Mouse (Mus musculus): ENCODE results near the gene Mcub. TPM values are rescaled to one million over a fixed set of nuclear protein-coding genes. Genes with fewer than 3 reads are reported as not detected.

The Mcub gene
- 3.9 and 6.0 TPM in 2 replicates for polyA plus RNA-seq (2016; fragmentation: Nextera tagmentation; extraction: Ambion mirVana)

DNA sequence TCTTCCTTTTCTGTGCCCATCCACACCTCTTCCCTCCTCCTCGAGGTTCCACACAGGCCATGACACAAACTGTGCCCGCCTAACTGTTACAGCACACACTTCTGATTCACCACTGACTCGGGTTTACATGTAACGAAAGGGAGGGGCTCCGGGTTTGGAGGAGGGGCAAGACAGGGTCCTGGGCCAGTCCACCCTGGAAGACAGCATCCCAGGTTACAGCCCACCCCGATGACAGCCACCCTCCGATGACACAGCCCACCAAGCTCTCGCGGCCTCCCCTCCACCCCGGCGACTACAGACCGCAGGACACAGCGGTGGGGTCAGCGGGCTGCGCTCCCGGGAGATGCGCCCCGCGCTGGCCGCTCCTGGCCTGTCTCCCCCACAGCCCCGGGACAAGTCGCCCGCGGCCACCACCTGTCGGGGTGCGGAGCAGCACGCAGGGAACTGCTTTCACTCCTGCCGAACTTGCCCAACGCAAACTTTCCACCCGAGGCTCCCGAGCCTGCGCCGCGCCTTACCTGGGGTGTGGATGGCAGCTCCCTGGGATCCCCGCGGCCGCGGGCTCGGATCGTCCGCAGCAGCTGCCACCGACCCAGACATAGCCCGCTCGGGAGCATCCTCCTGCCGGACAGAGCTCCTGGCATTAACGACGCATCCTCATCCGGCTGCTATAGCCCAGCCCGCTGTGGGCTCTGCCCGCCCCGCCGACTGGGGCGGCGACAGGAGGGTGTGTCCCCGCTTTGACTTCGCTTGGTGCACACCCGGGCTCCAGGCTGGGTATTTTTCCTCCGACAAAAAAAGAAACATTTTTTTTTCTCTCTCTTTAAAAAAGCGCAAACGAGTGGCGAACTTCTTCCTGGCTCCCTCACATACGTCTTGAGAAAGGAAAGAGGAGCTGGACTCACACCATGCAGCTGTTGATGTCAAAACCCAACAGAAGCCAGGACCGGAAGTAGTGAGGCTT lies at the start of gene Mcub:
Gene Mcub (minus strand): TSS at position 775 of the 964 bp plus-strand sequence.
- WGBS: under 1% methylated on average over 63 of the region's 63 CpGs
- Histone ChIP-seq H3K36me3 (no peaks in the 10 kb centered on the region), H3K27ac (peak within 1 kb of the TSS; percentile 44), H3K4me3 (peak within 1 kb of the TSS; percentile 72), H3K9me3 (no peaks in the 10 kb centered on the region), H3K4me1 (peaks cover 22% of the 10 kb centered on the region), H3K27me3 (ENCODE audit: insufficient read depth, poor library complexity, severe bottlenecking) (peaks cover 26% of the 10 kb centered on the region; the same call in 1 of the 2 replicates)
- DNase-seq (ENCODE audit: low spot score): no peak

DNA sequence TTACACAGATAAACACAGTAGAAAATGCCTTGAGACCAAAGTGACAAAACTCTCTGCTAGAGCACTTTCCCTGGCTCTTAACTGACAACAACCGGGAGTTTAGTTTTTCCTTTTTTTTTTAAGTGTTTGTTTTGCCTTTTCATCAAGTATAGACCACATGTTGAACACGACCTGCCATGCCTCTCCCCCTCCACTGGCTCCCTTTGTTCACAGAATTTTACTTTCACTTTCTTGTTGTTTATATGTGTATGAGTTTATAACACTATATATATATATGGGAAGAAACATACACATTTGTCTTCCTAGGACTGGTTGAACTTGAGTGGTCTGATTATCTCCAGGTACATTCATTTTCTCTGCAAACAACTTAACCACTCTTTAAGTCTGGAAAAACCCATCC lies 42.9 kb upstream of the Mcub start:
- Histone ChIP-seq H3K36me3 (peaks cover 53% of the 10 kb centered on the region), H3K9me3 (no peaks in the 10 kb centered on the region), H3K27ac (no peak overlapping the region), H3K4me1 (0 out of 2 replicates have a peak, but pooled peaks cover 3% of the 10 kb centered on the region), H3K27me3 (ENCODE audit: insufficient read depth, poor library complexity, severe bottlenecking) (no peaks in the 10 kb centered on the region), H3K4me3 (no peak overlapping the region)
- WGBS: 80% methylated on average over 2 of the region's 2 CpGs
- no peak for DNase-seq (ENCODE audit: low spot score)

DNA sequence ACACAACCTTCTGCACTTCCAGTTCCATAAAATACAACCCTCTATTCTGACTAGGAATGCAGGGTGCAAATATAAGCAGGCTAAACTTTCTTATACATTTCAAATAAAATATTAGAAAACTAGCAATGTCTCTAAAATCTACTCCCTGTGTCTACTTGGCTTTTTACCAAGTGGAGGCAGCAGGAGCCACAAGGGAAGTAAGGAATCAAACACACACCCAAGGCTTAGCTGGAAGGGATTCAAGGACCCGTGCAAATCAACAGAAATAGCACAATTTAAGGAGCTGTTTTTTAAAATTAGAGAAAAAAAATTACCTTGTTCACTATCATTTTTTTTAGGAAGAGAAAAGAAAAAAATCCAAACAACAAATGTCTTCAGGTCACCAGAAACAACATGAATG lies 41.2 kb upstream of the Mcub start:
- WGBS: 88% methylated on average over 1 of the region's 1 CpGs
- Histone ChIP-seq H3K4me3 (no peak overlapping the region), H3K4me1 (0 out of 2 replicates have a peak, but pooled peaks cover 3% of the 10 kb centered on the region), H3K9me3 (no peaks in the 10 kb centered on the region), H3K27me3 (ENCODE audit: insufficient read depth, poor library complexity, severe bottlenecking) (no peaks in the 10 kb centered on the region), H3K36me3 (peaks cover 68% of the 10 kb centered on the region), H3K27ac (no peak overlapping the region)
- DNase-seq (ENCODE audit: low spot score): no peak

DNA sequence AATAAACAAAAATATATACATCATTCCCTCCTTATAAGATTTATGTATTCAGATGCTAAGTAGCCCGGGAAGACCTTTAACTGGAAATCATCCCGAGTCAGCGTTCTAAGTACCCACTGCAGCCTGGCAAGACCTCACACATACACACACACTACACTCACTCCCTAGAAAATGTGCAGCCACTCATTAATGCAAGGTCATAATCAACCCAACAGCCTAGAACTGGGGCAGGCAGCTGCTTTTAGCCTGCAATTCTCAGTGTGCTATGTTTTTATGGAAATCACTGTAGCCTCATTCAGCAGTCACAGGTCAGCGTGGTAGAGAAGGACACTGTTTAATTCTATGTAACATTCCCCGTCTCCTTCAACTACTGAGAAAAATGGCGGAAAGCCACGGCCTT lies 36.1 kb upstream of the Mcub start:
- Histone ChIP-seq H3K27me3 (ENCODE audit: insufficient read depth, poor library complexity, severe bottlenecking) (no peaks in the 10 kb centered on the region), H3K36me3 (peaks cover 88% of the 10 kb centered on the region), H3K4me3 (no peak overlapping the region), H3K9me3 (no peaks in the 10 kb centered on the region), H3K27ac (no peak overlapping the region), H3K4me1 (no peaks in the 10 kb centered on the region)
- no peak for DNase-seq (ENCODE audit: low spot score)
- 93% methylated on average over 7 of the region's 7 CpGs for WGBS

DNA sequence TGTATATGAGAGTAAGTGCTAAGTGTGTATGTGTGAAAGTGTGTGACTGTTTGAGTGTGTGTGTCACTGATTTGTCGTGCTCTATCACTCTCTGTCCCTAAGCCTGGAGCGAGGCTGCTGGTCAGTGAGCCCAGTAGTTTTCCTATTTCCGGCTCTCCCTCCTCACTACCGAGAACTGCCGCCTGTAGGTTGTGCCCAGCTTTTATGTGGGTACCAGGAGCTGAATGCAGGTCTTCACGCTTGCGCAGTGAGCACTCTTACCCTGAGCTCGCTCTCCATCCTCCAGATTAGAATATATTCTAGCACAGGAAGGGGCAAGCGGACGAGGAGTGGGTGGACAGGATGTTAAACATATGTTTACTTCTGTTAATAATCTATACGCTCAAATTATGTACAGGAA lies 30.9 kb upstream of the Mcub start:
- Histone ChIP-seq H3K36me3 (peaks cover 94% of the 10 kb centered on the region), H3K27me3 (ENCODE audit: insufficient read depth, poor library complexity, severe bottlenecking) (no peaks in the 10 kb centered on the region), H3K27ac (no peak overlapping the region), H3K9me3 (no peaks in the 10 kb centered on the region), H3K4me1 (no peaks in the 10 kb centered on the region), H3K4me3 (no peak overlapping the region)
- DNase-seq (ENCODE audit: low spot score): no peak
- 93% methylated on average over 11 of the region's 11 CpGs for WGBS

DNA sequence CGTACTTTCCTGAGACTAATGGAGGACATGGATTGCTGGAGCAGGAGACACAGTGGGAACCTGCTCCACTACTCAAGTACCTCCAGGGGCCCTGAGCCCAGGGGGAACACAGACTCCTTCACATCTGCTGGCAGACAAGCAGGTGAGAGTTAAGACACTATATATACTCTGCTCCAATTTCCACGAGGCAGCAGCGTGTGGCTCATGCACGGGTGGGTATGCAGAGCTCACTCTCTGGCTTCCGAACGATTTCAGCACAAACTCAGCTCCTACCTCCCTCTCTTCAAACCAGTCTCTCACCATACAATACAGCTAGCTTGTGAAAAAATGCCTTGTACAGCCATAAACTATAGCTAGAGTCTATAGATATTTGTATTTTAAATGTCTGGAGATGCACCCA lies 28.5 kb upstream of the Mcub start:
- no peak for DNase-seq (ENCODE audit: low spot score)
- Histone ChIP-seq H3K36me3 (peaks cover 94% of the 10 kb centered on the region), H3K27me3 (ENCODE audit: insufficient read depth, poor library complexity, severe bottlenecking) (no peaks in the 10 kb centered on the region), H3K4me3 (no peak overlapping the region), H3K27ac (no peak overlapping the region), H3K4me1 (no peaks in the 10 kb centered on the region), H3K9me3 (no peaks in the 10 kb centered on the region)
- WGBS: 76% methylated on average over 6 of the region's 6 CpGs

DNA sequence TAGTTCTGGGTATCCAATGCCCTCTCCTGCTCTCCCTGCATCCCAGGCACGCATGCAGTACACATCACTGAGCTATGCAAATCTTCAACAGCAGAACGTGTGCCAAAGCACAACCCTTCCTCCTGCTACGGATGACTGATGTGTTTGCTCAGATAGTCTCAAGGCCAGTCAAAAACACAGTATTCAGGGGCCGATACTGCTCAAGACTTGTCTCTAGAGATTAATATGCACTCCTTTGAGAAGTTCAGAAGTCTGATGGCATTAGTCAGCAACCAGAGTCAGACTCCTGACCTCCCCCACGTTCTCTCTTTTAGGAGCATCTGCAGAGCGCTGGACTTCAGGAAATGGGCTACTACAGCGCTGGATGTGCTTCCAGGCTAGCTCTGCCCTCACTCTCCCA lies 28.0 kb upstream of the Mcub start:
- no peak overlapping the region for H3K4me3 ChIP-seq
- H3K9me3 ChIP-seq: no peaks in the 10 kb centered on the region
- 78% methylated on average over 7 of the region's 7 CpGs for WGBS
- H3K27ac ChIP-seq: no peak overlapping the region
- H3K36me3 ChIP-seq: peaks cover 95% of the 10 kb centered on the region
- H3K4me1 ChIP-seq: no peaks in the 10 kb centered on the region
- H3K27me3 ChIP-seq (ENCODE audit: insufficient read depth, poor library complexity, severe bottlenecking): no peaks in the 10 kb centered on the region
- DNase-seq (ENCODE audit: low spot score): no peak

DNA sequence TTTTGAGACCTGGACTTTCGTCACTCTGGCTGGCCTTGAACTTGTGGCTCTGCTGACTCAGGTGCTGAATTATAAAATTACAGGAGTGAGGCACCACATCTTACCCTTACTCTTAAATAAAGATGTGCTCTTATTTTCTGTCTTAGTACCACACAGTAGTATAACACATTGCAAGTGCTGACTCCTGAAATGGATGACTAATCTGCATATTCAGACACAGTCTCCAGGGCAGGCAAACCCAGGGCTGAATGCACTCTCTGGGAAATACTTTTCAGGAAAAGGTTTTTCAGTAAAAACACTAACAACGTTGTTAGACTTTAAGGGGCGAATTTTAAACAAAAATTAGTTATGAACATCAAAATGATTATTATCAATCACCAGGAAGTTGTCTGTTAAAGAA lies 27.3 kb upstream of the Mcub start:
- Histone ChIP-seq H3K36me3 (peaks cover 95% of the 10 kb centered on the region), H3K27me3 (ENCODE audit: insufficient read depth, poor library complexity, severe bottlenecking) (no peaks in the 10 kb centered on the region), H3K9me3 (no peaks in the 10 kb centered on the region), H3K4me3 (no peak overlapping the region), H3K4me1 (no peaks in the 10 kb centered on the region), H3K27ac (no peak overlapping the region)
- 87% methylated on average over 3 of the region's 3 CpGs for WGBS
- DNase-seq (ENCODE audit: low spot score): no peak

DNA sequence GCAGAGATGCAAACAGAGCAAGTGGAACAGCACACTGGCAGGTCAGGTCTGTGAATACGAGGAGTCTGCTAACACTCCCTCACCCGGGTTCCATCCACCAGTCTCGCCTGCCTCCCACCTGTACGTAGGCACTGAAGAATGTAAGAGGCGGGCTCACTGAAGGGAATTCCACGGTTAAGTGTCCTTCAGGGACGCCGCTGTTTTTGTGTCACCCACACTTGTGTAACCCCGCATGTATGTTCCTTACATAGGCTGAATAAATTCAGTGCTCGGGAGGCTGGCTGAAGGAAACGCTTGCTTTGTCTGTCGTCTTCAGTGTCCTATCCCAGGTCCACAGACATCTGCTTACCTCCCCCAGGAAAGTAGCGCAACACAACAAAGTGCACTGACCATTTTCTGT lies 17.3 kb upstream of the Mcub start:
- H3K36me3 ChIP-seq: peaks cover 89% of the 10 kb centered on the region
- H3K4me1 ChIP-seq: peaks cover 3% of the 10 kb centered on the region
- 94% methylated on average over 13 of the region's 13 CpGs for WGBS
- H3K9me3 ChIP-seq: no peaks in the 10 kb centered on the region
- peak; percentile 30 for DNase-seq (ENCODE audit: low spot score)
- H3K27ac ChIP-seq: no peak overlapping the region
- no peaks in the 10 kb centered on the region for H3K27me3 ChIP-seq (ENCODE audit: insufficient read depth, poor library complexity, severe bottlenecking)
- no peak overlapping the region for H3K4me3 ChIP-seq

DNA sequence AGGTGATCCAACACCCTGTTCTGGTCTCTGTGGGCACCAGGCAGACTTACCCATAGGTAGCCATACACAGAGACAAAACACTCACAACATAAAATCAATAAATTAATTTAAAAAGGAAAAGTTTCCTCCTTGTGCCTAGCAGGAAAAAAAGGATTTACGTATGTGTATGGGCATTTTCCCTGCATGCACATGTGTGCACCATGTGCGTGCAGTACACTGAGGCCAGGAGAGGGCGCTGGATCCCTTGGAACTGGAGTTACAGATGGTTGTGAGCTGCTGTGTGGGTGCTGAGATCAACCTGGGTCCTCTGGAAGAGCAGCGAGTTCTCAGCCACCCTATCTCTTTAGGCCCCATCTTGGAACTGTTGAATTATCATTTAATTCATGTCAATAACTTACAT lies 15.3 kb upstream of the Mcub start:
- WGBS: 85% methylated on average over 4 of the region's 4 CpGs
- Histone ChIP-seq H3K9me3 (no peaks in the 10 kb centered on the region), H3K27ac (no peak overlapping the region), H3K27me3 (ENCODE audit: insufficient read depth, poor library complexity, severe bottlenecking) (no peaks in the 10 kb centered on the region), H3K36me3 (peaks cover 80% of the 10 kb centered on the region), H3K4me3 (no peak overlapping the region), H3K4me1 (peaks cover 9% of the 10 kb centered on the region)
- DNase-seq (ENCODE audit: low spot score): no peak

DNA sequence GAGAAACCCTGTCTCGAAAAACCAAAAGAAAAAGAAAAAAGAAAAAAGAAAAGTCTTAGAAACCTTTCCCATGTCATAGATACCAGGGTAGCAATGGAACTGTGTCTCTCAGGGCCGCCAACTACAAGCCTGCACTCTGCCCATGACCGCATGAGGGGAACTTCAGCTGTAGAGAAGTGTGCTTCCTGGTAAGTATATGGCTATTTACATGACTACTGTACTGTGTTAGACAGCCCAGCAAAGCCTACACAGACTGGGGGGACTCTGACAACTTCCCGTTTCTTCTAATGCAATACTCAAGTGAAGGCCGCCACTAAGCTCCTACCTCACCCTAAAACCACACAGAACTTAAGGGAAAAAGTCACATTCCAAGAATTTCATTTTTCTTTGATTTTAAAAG lies 14.8 kb upstream of the Mcub start:
- Histone ChIP-seq H3K36me3 (peaks cover 75% of the 10 kb centered on the region), H3K27ac (no peak overlapping the region), H3K4me1 (peaks cover 9% of the 10 kb centered on the region), H3K27me3 (ENCODE audit: insufficient read depth, poor library complexity, severe bottlenecking) (no peaks in the 10 kb centered on the region), H3K4me3 (no peak overlapping the region), H3K9me3 (no peaks in the 10 kb centered on the region)
- no peak for DNase-seq (ENCODE audit: low spot score)
- 93% methylated on average over 5 of the region's 5 CpGs for WGBS

DNA sequence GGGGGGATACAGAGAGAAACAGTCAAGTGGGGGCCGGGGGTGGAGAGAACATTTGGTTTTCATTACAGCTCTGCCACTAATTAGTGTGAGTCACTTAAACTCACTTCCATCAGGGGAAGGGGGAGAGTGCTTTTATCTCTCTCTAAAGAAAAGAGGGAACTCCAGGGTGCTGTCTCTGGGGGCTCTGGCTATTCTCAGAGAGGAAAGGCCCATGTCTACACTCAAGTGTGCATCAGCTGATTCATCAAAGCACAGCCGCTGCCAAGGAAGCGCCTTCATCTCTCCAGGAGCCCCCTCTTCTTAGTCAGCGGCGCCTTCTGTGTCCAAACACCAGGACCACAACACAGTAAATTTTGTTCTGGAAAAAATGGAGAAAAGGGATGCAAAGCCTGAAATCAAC lies 12.3 kb upstream of the Mcub start:
- no peak for DNase-seq (ENCODE audit: low spot score)
- 30% methylated on average over 5 of the region's 5 CpGs for WGBS
- Histone ChIP-seq H3K27me3 (ENCODE audit: insufficient read depth, poor library complexity, severe bottlenecking) (no peaks in the 10 kb centered on the region), H3K36me3 (peaks cover 50% of the 10 kb centered on the region), H3K4me1 (peaks cover 9% of the 10 kb centered on the region), H3K4me3 (no peak overlapping the region), H3K27ac (no peak overlapping the region), H3K9me3 (no peaks in the 10 kb centered on the region)

DNA sequence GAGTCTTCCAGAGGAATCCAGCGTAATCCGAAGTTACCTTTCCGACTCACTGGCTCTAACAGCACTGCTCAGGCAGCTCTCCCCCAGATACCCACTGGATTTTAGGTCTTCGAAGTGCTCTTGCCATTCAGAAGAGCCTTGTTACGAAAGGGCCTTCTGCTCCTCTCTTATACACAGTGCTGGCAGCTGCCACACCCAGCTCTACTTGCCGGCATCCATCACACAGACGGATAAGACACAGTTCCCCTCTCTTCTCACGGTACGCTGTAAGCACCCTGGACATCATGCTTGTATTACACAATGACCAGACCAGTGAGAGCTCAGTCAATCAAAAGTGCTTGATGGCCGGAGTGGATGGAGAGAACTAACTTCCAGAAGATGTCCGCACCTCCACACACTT lies 11.8 kb upstream of the Mcub start:
- Histone ChIP-seq H3K9me3 (no peaks in the 10 kb centered on the region), H3K27me3 (ENCODE audit: insufficient read depth, poor library complexity, severe bottlenecking) (no peaks in the 10 kb centered on the region), H3K4me3 (no peak overlapping the region), H3K36me3 (peaks cover 44% of the 10 kb centered on the region), H3K27ac (no peak overlapping the region), H3K4me1 (peaks cover 9% of the 10 kb centered on the region)
- DNase-seq (ENCODE audit: low spot score): no peak
- WGBS: 55% methylated on average over 11 of the region's 11 CpGs
